Mouse (Mus musculus): ENCODE measurements at regions not wholly inside any gene's neighbourhood (a gene's known extent, or its start where the extent isn't known, plus 50 kb on each side); places are given as distances from the start of the nearest gene placed in this dataset.

DNA sequence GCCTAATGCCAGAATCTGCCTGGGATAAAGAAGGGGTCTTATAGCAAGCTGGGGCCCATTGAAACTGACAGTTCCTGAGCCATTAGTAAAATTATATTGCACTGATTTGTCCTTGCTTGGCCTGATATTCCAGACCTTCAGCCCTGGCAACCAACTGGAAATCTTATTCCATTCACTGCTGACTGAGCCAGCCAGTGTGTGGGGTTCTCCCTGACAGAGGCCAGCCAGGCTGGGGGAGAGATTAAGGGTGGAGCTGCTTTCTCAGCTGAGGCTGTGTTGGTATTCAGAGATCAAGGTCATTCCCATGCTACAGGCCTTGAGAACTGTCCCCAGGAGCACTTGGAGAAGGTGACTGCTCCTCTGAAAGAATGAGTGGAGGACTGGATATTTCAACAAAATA, 226.9 kb downstream of the Ar start:
- peak; percentile 12 for DNase-seq

DNA sequence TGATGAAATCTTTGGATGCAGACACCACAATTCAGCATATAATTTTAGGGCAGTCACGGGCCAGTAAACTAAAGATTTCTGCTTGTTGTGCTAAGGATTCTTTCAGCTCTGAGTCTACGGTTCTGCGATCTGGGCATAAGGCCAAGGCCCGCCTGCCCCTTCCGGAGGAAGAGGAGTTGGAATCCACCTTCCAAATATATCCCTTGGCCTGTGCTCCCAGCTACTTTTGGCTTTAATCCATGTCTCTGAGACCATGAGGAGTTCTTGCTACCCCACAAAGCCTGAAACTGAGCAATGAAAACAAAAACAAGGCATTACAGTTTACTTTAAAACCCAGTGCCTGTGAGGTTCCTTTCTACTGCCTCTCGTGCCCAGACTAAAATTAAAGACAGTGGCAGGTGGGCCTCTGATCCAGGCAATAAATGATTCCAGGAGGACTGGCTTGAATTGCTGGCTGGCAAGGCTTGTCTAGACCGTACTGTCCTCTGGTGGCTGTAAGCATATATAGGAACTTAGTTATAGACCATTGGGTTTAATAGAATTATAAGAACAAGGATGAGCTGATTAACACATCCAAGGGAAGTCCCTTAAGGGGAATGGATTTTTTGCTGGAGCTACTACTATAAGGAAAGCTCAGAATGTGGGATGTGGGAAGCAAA, 231.8 kb downstream of the Ar start:
- peak; percentile 77 for DNase-seq

DNA sequence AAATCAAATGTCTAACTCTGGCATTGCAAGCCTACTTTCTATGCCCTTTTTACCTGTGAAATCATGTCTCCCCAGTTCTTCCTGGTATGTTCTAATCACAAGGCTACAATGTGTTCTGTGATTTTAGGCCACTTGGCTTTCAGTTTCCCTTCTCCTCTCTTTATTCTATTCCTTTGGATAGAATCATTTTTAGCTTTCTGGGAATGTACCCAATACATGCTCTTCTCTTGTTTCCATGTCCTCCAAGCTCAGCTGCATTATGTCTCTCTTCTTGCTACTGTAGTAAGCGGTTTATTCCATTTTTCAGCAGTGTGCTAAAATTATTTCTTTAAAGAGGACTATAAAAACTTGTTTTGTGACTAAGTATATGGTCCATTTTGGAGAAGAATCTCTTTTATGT, 235.4 kb downstream of the Ar start:
- no peak for DNase-seq

DNA sequence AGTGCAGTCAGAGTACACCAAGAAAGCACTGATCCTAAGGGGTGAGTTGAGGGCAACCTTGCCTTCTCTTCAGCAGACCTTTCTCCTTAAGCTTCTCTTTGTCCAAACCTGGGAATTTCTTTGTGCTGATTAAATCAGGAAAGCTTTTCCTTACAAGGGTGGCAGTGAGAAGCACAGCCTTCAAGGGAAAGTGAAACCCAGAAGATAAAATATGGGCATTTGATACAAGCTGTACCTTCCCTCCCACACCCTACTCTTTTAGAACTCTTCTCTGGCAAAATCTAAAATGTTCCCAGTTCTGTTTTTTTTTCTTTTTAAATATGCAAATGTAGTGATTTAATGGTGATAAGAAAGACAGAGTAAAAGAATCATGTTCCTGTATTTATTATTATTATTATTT, 243.8 kb downstream of the Ar start:
- no peak for DNase-seq

DNA sequence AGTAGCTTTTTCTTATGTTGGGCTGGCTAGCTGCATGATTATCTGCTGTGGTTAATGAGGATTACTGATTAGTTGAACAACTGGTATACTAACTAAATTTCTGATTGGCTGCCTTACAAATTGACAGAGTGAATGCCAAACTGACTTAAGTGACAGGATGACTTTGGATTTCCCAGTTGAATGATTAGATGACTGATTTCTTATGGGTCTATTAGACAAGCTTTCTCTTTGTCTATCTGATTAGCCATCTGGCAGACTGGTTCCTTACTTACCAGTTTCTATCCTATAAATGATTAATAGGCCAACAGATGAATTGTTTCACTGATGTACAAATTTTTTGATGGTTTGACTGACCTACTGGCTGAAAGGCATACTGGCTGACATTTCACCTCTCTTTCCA, 260.5 kb downstream of the Ar start:
- no peak for DNase-seq

DNA sequence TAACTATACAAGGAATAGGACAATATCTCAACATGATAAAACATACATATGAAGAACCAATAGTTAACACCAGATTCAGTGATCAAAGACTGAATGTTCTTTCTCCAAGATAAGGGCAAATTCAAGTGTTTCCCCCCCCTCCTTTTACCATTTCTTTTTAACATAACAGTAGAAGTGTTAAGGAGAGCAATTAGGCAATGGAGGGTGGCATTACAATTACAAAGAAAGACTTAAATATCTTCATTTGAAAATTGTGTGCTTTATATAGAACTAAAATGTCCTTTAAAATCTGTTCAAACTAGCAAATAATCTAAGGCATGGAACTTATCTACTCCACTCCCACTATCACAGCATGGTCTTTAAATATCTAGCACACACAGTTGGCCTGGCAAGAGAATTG, 270.9 kb downstream of the Ar start:
- no peak for DNase-seq

DNA sequence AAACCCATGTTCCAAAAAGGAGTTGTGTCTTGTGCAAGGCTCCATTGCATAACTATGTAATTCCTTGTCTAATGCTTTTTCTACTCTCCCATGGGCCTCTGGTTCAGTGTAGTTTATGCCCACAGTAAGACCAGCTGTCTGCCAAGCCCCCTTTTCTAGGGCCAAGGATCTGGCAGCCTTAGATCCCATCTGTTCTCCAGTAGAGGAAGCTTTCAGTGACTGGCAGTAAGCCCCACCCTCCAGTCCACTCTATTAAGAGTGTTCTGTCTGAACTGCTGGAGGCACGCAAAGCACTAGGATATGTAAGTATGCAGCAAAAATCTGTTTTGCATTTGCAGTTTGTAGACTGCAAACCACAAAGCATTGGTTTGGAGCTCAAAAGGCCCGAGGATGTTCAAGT, 303.5 kb downstream of the Ar start:
- no peak for DNase-seq

DNA sequence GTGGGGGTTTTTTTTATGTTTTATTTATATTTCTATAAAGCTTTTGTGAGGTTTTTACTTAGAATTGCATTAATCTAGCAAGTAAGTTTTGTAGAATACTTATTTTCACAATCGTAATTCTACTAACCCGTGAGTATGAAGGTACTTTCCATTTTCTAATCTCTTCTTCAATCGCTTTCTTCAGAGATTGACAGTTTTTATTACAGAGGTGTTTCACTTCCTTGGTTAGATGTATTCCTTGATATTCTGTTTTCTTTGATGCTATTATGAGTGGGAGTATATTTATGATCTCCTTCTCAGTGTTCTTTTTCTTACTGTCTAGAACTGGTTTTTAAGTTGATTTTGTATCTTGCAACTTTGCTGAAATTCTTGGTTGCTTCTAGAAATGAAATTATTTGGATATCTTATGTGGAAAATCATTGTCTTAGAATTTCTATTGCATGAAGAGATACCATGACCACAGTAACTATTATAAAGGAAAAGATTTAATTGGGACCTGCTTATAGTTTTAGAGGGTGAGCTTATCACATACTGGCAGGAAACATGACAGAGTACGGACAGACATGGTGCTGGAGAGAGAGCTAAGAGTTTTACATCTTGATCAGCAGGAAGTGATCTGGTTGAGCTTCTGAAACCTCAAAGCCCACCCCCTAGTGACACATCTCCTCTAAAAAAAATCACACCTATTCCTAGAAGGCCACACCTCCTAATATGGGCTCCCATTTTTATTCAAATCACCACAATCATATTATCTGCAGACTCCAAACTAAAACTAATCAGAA, 328.1 kb downstream of the Ar start:
- no peak for DNase-seq
